Mouse (Mus musculus): ENCODE data around the gene Mif.

Gene Mif

GRCm38 (mm10) chr10:75837248-75837759 lies 22.7 kb downstream of the Mif start, which contains the start of gene Gstt2:
Gene Gstt2, minus strand, starts transcription at chr10:75837424.
- DNase-seq (ENCODE audit: low read depth, low spot score) = peak; percentile 84

- peak; percentile 89 for DNase-seq (ENCODE audit: low read depth, low spot score)
Measured at GRCm38 (mm10) chr10:75835761-75836531, 24.1 kb downstream of the Mif start.

- DNase-seq (ENCODE audit: low read depth, low spot score) = peak; percentile 91
Measured at GRCm38 (mm10) chr10:75835307-75835706, 24.7 kb downstream of the Mif start.

GRCm38 (mm10) chr10:75834721-75835120 lies 25.3 kb downstream of the Mif start:
- no peak for DNase-seq (ENCODE audit: low read depth, low spot score)

- DNase-seq (ENCODE audit: low read depth, low spot score) = peak; percentile 79
Measured at GRCm38 (mm10) chr10:75834250-75834649, 25.8 kb downstream of the Mif start.

- peak; percentile 28 for DNase-seq (ENCODE audit: low read depth, low spot score)
Measured at GRCm38 (mm10) chr10:75833456-75834080, 26.5 kb downstream of the Mif start.

- DNase-seq (ENCODE audit: low read depth, low spot score) = peak; percentile 82
Measured at GRCm38 (mm10) chr10:75832272-75832895, 27.7 kb downstream of the Mif start.

GRCm38 (mm10) chr10:75830275-75830670 lies 29.8 kb downstream of the Mif start:
- DNase-seq (ENCODE audit: low read depth, low spot score) = no peak

GRCm38 (mm10) chr10:75829529-75830274 lies 30.3 kb downstream of the Mif start:
- no peak for DNase-seq (ENCODE audit: low read depth, low spot score)

GRCm38 (mm10) chr10:75828500-75828931 lies 31.5 kb downstream of the Mif start:
- no peak for DNase-seq (ENCODE audit: low read depth, low spot score)

- DNase-seq (ENCODE audit: low read depth, low spot score) = no peak
Measured at GRCm38 (mm10) chr10:75827668-75828360, 32.2 kb downstream of the Mif start.

GRCm38 (mm10) chr10:75824530-75824929 lies 35.5 kb downstream of the Mif start:
- no peak for DNase-seq (ENCODE audit: low read depth, low spot score)

- no peak for DNase-seq (ENCODE audit: low read depth, low spot score)
Measured at GRCm38 (mm10) chr10:75823782-75824181, 36.3 kb downstream of the Mif start.

GRCm38 (mm10) chr10:75822443-75822842 lies 37.6 kb downstream of the Mif start, which contains the start of gene Gstt4:
Gene Gstt4, minus strand, starts transcription at chr10:75822543.
- no peak for DNase-seq (ENCODE audit: low read depth, low spot score)

- no peak for DNase-seq (ENCODE audit: low read depth, low spot score)
Measured at GRCm38 (mm10) chr10:75819882-75820281, 40.2 kb downstream of the Mif start.

- DNase-seq (ENCODE audit: low read depth, low spot score) = no peak
Measured at GRCm38 (mm10) chr10:75818641-75819040, 41.4 kb downstream of the Mif start.
